Mouse (Mus musculus): ENCODE measurements around the gene Cacna1a.

Gene Cacna1a

DNA sequence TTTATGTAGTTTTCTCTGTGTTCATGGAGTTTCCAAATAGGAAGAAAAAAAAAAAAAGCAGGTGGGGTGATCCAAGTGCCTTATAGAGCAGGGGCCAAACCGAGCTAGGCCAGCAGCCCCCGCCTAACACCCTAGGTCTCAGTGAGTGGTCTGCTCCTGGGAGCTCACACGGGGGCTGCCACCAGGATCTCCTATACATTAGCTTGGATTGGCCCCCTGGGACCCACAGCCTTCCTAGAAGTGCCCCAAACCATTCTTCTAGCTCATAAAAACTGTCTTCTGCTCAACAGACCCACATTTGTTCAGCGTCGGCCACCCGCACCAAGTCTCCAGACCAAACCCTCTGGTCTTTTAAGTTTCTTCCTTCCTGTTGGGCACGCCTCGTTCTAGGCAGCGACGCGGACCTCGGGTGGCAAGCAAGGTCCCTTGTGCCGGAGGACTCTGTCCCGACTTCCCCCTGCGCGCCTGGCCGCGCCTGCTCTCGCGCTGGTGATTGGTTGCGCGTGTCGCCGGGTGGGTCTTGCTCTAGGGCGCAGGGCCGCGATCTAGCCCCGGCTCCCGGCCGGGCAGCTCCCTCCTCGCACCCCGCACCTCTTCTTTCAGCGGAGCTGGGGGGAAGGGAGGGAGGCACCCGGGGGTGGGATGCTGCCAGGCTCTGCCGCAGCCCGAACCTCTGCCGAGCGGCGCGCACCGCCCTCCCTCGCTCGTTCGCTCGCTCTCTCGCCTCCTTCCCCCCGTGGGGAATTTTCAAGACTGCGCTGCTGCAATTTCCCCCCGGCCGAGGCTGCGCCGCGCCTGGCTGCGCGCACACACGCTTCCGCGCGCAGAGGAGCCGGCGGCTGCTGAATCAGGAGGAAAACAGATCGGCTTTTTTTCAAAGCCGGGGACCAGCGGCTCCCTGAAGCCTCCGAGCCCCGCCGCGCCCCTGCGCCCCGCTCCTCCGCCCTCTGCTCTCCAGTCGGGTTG lies 25.9 kb downstream of the Cacna1a start:
- DNase-seq (ENCODE audit: low spot score) = no peak

DNA sequence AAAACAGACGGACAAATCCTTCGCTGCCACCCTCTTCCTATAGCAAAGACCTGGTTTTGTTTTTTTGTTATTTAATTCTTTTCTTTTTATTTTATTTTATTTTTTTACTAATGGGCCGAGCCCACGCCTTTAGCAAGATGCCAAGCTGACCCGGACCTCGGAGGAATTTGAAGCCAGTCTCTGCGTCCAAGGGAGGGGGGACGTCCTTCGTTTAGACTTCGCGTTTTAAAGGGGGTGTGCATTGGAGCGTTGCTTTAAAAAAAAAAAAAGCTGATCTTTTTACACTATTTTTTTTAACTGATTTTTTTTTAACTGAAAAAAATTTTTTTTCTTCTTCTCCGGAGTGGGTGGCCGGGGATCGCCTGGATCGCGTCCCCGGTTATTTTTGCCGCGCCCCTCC lies 26.7 kb downstream of the Cacna1a start:
- no peak for DNase-seq (ENCODE audit: low spot score)

DNA sequence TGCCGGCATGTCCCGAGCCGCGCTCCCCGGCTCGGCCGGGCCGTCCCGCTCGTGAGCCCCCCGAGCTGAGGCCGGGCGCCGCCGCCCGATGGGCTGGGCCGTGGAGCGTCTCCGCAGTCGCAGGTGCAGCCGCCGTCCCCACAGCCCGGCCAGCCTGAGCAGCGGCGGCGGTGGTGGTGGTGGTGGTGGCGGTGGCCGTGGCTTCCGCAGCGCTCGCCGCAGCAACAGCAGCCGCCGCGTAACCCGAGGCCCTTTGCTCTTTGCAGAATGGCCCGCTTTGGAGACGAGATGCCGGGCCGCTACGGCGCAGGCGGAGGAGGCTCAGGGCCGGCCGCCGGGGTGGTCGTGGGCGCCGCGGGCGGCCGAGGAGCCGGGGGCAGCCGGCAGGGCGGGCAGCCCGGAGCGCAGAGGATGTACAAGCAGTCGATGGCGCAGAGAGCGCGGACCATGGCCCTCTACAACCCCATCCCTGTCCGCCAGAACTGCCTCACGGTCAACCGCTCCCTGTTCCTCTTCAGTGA lies 27.2 kb downstream of the Cacna1a start:
- DNase-seq (ENCODE audit: low spot score) = no peak

DNA sequence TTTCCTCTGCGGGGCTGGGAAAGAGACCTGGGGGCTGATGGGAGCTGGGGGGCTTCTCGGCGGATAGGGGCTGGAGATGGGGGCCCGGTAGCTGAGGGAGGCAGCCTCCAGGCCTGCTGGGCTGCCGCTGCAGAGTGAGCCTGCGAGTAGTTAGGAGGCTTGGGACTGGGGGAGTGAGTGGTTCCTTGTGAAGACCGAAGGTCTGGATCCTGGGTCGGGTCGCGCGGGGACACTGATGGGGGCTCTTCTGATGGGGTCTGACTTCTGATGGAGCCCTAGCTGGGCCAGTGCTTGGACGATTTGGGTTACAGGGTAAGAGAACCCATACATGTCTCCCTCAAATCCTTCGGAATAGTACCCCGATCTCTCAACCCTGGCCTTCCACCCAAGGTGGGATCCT lies 27.8 kb downstream of the Cacna1a start:
- no peak for DNase-seq (ENCODE audit: low spot score)

DNA sequence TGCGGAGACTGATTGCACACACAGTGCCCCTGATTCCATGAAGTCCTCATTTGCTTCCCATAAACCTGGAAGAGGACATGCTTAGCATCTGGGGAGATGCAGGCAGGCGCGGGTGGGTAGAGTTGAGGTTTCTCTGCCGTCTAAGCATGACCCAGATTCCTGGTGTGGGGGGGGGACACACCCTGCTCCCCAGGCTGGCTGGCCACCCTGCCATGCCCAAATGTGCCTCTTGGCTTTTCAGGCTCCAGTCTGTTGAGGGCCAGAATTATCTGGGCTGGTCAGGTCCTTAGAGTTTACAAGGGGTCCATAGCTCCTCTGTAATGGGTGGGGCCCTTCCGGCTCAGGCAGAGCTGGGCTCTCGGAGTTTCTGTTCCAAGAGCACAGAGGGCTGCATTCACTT lies 28.7 kb downstream of the Cacna1a start:
- DNase-seq (ENCODE audit: low spot score) = no peak

DNA sequence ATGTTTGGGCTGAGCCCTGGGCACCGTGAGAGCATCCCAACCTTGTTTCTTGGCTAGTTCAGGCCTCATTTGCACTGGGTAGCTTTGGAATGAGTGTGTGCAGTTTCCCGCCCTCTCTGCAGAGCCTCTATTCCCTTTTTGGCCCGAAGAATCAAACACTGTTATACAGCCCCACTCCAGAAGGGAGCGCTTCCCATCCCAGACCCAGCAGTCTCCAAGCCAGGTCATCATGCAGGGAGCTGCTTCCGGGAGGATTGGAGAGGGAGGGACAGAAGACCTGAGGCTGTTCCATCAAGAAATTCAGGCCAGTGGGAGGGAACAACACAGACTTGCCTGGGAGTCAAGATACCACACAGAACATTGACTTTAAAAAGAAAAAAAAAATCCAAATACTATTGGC lies 29.6 kb downstream of the Cacna1a start:
- no peak for DNase-seq (ENCODE audit: low spot score)

DNA sequence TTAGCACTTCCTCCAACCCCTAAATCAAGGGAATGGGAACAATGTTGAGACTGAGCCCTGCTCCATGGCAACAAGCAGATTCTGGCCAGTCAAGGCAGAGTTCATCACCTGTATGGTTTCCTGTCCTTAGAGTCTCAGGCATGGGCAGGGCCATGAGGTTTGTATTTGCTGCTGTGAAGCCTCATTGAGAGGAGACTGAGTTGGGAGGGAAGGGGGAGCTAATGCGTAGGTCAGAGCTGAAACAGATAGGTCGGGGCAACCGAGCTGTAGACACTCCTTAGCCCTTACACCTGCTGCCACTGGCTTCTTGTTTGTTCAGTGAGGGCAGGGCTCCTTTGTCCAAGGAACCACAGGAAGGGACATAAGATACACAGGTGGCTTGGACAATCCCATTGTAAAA lies 36.2 kb downstream of the Cacna1a start:
- DNase-seq (ENCODE audit: low spot score) = no peak

DNA sequence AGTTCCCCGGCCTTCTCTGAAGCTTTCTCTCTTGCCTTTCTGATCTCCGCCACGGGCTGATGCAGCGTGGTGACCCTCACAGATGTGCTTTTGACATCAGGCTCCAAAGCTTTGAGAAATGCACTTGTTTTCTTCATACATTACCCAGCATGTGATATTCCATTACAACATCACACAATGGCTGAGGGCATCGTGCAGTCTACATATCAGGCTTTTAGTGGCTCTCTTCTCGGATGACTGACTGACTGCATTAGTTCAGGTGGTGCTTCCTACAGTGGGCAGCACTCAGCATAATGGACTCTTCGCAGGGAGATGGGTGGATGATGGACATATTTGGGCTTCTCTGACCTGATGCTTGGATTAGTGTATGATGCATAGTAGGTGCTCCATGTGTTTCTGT lies 37.8 kb downstream of the Cacna1a start:
- DNase-seq (ENCODE audit: low spot score) = no peak

DNA sequence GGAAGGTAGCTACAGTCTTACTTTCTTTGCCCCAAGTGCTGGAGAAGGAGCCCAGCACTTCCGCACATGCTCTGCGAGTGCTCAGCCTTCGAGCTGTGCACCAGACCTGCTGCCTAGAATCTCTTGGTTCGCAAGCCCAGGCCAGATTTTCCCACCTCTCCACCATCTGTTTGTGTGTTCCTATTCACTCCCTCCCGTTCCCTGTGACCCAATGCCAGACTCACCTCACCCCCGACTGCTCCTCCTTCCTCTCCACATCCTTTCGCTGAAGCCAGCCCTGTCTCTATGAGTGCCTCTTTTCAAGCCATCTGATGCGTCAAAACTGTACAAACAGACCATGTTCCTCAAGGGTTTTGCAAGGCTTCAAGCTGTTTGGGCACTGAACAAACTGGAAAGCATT lies 38.3 kb downstream of the Cacna1a start:
- DNase-seq (ENCODE audit: low spot score) = no peak

DNA sequence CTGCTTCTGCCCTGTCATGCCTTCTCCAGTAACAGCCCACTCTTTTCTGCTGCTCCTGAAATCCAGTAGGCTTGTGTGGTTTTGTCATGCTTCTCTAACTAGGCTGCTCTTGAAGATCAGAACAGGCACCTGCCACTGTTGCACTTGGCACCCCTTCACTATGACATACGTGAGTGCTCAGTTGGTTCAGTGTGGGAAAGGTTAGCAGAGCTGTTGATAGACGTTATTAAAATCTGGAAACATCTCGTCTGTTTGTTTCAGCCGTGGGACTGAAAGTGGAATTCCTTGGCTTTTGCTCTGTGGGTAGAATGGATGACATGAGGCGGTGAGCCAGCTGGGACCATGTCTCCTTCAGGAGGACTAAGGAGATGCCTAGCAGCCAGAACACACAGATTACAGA lies 39.8 kb downstream of the Cacna1a start:
- DNase-seq (ENCODE audit: low spot score) = no peak

DNA sequence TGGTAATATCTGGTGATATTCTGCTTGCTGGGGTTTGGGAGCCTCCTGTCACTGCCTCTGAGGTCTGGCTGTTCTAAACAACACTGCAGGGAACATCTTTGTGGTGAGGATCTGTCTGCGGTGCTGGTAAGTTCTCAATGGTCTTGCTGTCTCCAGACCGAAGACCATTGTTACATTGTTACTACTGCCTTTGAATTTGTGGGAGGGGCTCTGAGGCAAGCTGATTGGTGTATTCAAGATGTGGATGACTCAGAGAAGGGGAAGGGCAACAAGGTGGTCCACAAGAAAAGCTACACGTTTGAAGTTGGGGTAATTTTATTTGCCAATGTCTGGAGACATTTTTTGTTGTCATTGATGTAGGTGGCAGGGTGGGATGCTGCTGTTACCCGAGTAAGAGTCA lies 40.8 kb downstream of the Cacna1a start:
- DNase-seq (ENCODE audit: low spot score) = no peak

DNA sequence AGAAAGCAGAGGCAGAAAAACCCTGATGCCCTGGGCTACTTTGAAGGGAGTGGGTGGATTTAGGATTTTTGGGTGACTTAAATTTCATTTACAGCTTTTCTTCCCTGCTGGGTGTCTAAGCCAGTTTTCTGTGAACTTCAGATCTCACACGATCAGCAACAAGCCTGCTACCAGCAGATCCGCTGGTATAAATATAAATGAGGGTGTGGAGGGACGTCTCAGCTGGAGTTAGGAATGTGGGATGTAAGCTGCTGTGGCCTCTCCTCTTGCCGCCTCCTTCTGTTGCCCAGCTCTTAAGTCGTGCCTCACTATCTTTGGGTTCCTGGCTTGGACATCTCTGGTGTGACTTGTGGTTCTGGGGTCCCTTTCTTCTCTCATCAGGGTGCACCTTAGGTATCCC lies 41.3 kb downstream of the Cacna1a start:
- DNase-seq (ENCODE audit: low spot score) = no peak

DNA sequence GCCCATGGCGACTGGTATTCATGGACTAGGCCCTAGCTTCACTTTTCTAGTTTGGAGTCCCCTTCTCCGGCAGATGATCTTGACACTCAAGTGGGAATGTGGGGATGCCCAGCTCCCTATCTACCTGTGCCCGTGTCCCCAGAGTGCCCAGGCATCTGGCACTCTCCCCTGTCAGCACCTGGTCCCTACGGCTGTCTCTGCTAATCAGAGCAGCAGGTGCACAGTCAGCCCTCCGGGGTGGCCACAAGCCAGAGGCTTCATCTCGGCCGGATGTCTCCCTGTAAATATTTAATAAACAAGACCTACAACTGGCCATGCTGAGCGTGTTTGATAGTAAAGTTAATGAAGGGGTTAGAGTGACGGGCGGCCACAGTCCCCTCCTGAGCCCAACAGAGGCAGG lies 47.1 kb downstream of the Cacna1a start:
- no peak for DNase-seq (ENCODE audit: low spot score)

DNA sequence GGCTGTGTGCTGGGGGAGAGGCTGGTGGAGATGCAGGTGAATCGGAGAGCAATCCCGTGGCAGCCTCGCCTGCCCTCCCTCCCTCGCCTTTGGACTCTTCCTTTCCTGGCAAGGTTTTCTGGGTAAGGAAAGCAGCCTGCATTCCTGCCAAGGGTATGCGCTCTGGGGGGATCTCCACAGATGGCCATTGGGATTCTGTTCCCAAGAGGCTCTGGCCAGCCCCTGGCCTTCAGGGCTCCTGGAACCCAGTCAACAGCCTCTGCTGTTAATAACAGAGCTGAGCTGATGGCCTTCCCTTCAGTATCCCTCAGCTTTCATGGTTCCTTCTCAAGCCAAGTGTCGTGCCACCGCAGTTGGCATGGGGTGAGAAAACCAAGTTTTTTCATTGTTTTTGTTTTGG lies 51.6 kb downstream of the Cacna1a start:
- no peak for DNase-seq (ENCODE audit: low spot score)

DNA sequence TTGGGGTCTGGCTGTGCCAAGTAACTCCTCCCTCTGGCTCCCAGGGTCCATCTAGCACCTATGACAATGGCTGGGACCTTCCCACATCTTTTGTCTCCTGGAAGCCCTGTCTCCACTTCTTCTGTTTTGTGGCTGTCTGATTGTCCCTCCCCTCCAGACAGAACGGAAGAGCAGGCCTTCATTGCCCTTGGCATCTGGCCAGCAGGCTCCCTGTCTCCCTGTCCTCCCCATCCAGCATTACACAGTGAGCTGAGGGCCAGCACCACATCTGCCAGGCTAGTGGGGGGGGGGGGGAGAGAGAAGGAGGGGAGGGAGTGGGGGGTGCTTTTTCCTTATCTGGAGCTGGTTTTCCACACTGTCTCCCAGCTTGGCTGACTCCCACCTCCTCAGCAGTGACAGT lies 53.8 kb downstream of the Cacna1a start:
- DNase-seq (ENCODE audit: low spot score) = peak; percentile 35

DNA sequence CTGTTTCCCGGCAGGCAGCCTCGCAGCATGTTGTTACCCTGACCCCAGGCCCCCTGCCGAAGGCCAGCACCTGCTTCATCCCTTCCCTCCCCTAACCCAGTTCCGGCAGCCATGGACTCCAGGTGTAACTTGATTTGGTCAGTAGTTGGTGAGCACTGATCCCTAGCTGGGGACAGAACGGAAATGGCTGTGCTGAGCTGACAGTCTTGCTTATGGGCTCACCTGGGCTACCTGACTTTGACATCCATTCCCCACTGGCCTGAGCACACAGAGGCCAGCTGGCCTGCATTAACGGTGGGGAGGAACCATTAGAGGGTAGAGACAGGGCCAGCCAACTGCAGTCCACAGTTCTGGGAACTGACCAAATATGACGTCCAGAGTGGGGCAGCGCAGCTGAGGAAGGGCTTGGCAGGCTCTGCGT lies 58.3 kb downstream of the Cacna1a start:
- no peak for DNase-seq (ENCODE audit: low spot score)

DNA sequence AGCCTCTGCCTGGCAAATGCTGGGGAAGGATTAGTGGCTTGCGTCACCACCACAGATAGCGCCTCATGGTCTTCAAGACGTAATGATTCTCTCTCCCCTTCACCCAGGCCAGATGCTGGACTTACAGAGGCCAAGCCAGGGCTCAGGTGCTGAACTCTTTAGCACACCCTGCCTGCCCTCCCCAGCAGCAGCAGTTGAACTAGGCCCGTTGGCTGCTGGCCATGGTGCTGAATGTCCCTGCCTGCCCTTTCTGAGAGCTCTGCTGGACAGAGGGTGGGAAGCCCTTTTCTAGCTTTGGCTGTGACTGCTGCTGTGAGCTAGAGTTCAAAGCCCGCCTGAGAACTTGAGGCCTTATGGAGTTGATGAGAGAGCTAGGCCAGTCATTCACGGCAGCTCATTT lies 66.3 kb downstream of the Cacna1a start:
- DNase-seq (ENCODE audit: low spot score) = no peak

DNA sequence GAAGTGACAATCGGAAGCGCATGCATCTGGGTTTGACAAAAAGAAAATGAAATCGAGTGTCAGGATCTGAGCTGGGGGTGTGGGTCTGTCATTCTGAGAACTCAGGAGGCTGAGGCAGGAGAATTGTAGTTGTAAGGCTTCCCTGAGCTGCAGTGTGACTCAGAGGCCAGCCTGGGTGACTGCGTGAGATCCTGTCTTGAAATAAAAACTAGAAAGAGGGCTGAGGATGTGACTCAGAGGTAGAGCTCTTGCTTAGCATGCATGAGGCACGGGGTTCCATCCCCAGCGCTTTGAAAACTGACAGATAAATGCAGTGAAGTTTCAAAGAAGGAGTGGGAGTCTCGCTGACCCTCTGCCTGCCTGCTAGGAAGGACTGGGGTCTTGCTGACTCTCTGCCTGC lies 70.6 kb downstream of the Cacna1a start:
- DNase-seq (ENCODE audit: low spot score) = no peak

DNA sequence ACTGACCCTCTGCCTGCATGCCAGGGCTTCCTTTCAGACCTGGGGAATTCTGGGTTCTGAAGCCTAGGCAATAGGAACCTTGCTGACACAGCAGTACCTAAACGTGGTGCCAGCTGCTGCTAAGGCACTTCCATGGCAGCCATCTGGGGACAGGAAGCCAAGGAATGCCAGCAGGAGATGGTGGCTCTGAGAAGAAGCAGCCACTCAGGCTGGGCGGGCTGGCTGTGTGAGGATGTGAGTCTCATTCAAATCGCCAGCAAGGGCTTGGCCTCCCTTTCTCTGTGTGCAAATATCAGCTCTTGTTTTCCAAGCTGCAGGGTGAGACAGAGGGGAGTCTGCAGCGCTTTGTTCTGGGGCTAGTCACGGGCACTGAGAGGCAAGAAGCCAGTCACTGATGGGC lies 71.0 kb downstream of the Cacna1a start:
- DNase-seq (ENCODE audit: low spot score) = no peak

DNA sequence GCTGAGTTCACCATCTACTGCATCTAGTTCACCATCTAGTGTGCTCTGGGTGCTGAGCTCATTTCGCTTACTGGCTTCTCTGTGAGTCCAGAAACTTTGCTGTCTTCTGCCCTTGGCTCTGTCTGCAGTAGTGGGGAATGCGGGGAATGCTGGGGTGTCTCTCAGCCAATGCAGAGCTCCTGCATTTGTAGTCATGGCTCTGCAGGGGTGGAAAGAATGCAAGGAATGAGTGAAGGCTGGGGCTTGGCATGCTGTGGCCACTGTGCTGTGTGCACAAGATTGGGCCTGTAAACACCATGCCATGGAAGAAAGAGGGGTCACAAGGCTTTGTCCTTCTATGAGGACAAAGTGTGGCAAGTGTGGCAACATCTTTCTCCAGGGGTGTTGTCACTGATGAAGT lies 72.5 kb downstream of the Cacna1a start:
- DNase-seq (ENCODE audit: low spot score) = no peak

DNA sequence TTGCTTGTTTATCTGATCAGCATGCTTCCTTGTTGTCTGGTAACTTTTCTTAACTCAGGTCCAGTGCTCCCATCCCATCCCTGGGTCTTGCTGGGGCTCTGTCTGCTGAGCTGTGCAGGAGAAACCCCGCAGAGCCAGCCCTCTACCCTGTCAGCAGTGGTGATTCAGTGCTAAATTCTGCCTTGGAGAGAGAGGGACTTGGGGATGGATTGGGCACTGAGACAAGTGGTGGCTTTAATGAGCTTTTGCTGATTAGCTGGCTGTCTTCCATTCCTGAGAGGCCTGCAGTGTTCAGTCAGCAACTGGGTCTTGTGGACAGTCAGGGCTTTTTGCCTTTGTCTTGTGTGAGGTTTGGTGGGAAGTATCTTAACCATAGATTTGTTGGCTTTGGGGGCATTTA lies 78.7 kb downstream of the Cacna1a start:
- no peak for DNase-seq (ENCODE audit: low spot score)

DNA sequence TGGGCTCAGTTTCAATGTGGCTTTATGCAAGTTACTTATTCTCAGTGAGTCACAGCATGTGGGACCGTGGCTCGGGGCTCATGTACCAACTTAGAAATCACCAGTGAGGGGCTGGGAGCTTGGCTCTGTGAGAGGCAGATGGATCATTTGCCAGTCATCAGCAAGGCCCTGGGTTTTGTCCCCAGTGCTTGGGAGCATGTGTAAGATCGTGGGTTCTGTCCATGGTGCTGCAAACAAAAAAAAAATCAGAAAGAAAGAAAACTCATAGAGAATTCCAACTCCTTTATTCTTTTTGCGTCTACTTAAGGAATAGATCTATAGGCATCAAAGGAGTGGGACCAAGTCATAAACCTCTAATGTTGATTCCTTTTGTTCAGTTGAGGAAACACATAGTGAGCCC lies 80.8 kb downstream of the Cacna1a start:
- DNase-seq (ENCODE audit: low spot score) = no peak

DNA sequence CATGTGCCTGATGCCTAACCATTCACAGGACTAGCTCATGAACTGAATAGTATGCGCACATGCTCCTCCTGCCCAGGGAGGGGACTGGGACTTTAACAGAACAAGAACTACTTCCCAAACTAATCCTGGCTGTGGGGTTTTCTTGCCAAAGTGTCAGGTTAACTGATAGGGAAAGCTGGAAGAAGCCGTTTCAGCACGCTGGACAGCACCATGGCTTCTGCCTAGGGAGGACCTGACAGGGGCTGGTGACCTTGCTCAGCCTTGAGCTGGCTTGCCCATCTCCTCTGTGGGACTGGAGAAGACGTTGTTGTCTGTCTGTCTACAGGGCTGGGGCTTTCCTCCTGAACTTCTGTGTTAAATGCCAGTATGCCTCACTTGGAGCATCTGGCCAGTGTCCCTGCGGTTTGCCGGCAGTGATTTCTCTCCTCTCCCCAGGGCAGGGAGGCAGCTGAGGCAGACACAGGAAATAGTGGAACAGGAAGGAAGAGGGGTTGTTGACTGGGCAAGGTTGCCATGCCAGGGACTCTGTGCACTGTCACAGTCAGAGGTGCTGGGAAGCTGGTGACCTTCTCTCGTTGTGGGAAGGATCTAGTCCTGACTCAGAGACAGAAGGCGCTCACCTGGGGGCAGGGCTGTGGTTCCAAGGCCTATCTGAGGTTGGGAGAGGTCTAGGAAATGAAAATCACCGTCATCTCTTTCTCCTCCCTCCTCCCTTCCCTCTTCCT lies 83.2 kb downstream of the Cacna1a start:
- no peak for DNase-seq (ENCODE audit: low spot score)
